Mouse (Mus musculus) skeletal muscle tissue, postnatal 0 days (tissue): ENCODE measurements around the gene Tmem41a. TPM values are rescaled to one million over a fixed set of nuclear protein-coding genes. Genes with fewer than 3 reads are reported as not detected.

ENCODE experiments used
- polyA plus RNA-seq: library from polyadenylated mRNA; unstranded; fragments of >200 nt; fragmentation: Nextera tagmentation; extraction: Ambion mirVana; gene quantifications from 2 replicates; pipeline ENCODE4 v1.2.1, GENCODE M21; 2015

Gene Tmem41a
- polyA plus RNA-seq = 14.9 and 15.7 TPM in 2 replicates

DNA sequence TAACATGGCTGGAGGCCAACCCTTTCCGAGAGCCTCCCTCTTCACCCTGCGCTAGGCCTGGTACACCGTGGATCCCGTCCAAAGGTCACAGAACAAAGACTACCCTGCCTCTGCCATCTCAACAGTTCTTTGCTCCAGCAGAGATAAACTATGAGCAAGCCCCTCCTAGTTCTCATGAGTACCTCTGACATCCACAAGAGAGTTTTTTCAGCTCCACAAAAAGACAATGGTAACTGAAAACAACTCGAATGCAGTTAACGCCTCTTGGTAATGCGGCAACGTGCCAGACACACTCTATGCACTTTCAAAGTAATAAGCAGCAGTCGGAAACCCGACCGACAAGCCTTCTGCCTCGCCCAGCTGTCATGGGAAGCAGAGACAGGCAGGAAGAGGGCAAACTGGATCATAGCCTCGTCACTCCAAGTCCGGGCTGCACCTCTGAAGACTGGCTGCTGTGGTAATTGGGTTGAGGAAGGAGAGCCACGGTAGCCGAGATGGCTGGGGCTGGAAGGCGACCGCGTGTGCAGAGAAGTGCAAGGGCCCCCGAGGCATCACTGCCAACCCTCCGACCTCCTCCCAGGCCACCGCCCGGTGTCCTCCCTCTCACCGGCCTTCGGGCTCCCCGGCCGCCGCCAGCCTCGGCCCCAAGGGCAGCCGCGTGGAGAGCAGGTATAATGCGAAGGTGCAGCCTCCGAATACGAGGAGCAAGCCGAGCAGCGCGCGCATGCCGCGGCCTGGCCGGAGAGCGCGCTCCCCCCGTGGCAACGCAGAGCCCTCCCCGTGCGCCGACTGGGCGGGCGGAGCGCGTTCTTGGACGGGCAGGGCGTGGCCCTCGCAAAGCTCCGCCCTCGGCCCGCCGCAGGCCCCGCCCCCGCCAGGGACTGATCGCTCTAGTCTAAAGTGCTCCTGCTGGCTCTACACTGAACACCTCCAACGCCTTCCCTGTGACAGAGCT lies at the start of gene Tmem41a:
Gene Tmem41a, minus strand, starts transcription at position 792 of the 955 bp plus-strand sequence.

DNA sequence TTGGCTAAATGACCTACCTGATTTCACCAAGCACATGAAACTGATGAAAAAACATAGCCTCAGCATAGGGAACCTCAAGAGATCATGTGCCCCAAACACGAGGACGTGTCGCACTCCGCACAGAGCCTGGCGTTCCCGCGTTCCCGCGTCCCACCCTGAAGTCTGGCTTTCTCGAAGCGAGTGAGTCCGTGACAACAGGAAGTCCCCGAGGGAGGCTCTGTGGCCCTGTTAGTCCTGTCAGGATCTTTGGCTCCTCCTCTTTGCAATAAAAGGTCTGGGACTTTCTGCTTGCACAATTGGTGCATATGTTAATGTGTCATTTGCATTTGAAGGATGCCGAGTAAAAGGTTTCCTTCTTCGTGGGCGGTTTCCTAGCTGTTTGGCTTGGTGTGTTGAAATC lies 48.0 kb upstream of the Tmem41a start, which contains the start of gene Liph:
Gene Liph, minus strand, starts transcription at position 360 of the 400 bp plus-strand sequence.

Other genes starting within 250 kb of the Tmem41a start
- 3.8 and 4.4 TPM in 2 replicates for gene Ehhadh, start 159.7 kb downstream of the Tmem41a start, polyA plus RNA-seq
- 0.06 and 0.09 TPM in 2 replicates for gene Map3k13, start 153.2 kb downstream of the Tmem41a start, polyA plus RNA-seq
- gene Liph, start 48.1 kb upstream of the Tmem41a start, polyA plus RNA-seq = 0.56 and 0.61 TPM in 2 replicates
- 14.3 and 17.0 TPM in 2 replicates for gene Senp2, start 61.9 kb upstream of the Tmem41a start, polyA plus RNA-seq
- gene Igf2bp2, start 215.7 kb upstream of the Tmem41a start, polyA plus RNA-seq = 20.9 and 22.7 TPM in 2 replicates